Mouse (Mus musculus) G1E (cell line): ENCODE measurements around the gene 2010003K11Rik.

ENCODE experiments used
- CTCF ChIP-seq: IDR thresholded peaks from 2 replicates; pipeline ENCODE4 v1.5.1; 2012; ENCODE audit warnings: low read depth, low read length, inconsistent platforms, mixed read lengths
- GATA1 ChIP-seq: IDR thresholded peaks from 2 replicates; pipeline ENCODE4 v1.6.1; 2012; ENCODE audit warnings: borderline replicate concordance, low read length, inconsistent platforms, mixed read lengths
- GATA2 ChIP-seq: IDR thresholded peaks from 2 replicates; pipeline ENCODE4 v1.6.1; 2012; ENCODE audit warnings: low read depth, low read length, inconsistent platforms, borderline replicate concordance
- POLR2AphosphoS5 ChIP-seq: IDR thresholded peaks from 2 replicates; pipeline ENCODE4 v1.6.1; 2012; ENCODE audit warnings: low read depth, low read length, inconsistent platforms; ENCODE audit not compliant: insufficient replicate concordance
- TAL1 ChIP-seq: conservative IDR thresholded peaks from 2 replicates; pipeline ENCODE4 v1.6.1; 2012; ENCODE audit warnings: low read depth, low read length, inconsistent platforms, mixed read lengths

- TF ChIP-seq CTCF (no peak), GATA1 (no peak), TAL1 (no peak), POLR2AphosphoS5 (no peak), GATA2 (no peak)
These were observed 45.9 kb downstream of the 2010003K11Rik start for GRCm38 (mm10) chr19:4452525-4452924.
